ENCODE assay signal across 7 mouse cellular contexts in genomic region chr14:76874542-76875265, GRCm38 (mm10).
DNase-seq lines count a peak whose midpoint lies in the region; ATAC-seq lines count a peak whose summit lies in the region.

No protein-coding gene starts in this region.

- H3K4me3 ChIP-seq in liver, embryonic 11.5 days (ENCODE audit: low read depth, low read length) = no peak overlapping the region

- peak; percentile 84 for ATAC-seq in liver, embryonic 11.5 days (replicated peaks; ENCODE audit: low FRiP score)

- intact Hi-C loops in left cerebral cortex, postnatal 10 days (cut with DNase I) = loop anchor here (2.0 to 10.0 kb wide), 4 partner anchors 37 to 370 kb away; partner anchors contain the start of gene Serp2
- intact Hi-C loops in left cerebral cortex, postnatal 36 days (cut with DNase I) = loop anchor here (1.0 to 5.0 kb wide), 4 partner anchors 82 to 370 kb away; partner anchors contain the start of gene Serp2

- DNase-seq in right cerebral cortex, adult 18-20 months = peak; percentile 14
- DNase-seq in right cerebral cortex, postnatal 14 days = no peak
- peak; percentile 71 for DNase-seq in forelimb bud, embryonic 11.5 days (ENCODE audit: low read depth, low spot score)
- DNase-seq in liver, embryonic 11.5 days (ENCODE audit: low spot score) = no peak
- peak; percentile 51 for DNase-seq in retina, embryonic 14.5 days (ENCODE audit: low spot score)
- DNase-seq in left cerebral cortex, postnatal 10 days (ENCODE audit: extremely low spot score in 1 of 2, low spot score in 2 of 2) = no peak
- no peak for DNase-seq in left cerebral cortex, postnatal 36 days (ENCODE audit: low spot score in 2 of 2)

- no peaks in the 10 kb centered on the region for H3K9me3 ChIP-seq in liver, embryonic 11.5 days (ENCODE audit: control insufficient read depth, low read length)

- no peak overlapping the region for H3K9ac ChIP-seq in liver, embryonic 11.5 days (ENCODE audit: low read depth, low read length)

- H3K27me3 ChIP-seq in liver, embryonic 11.5 days (replicated peaks; ENCODE audit: control insufficient read depth, insufficient read depth, low read length) = no peaks in the 10 kb centered on the region

- peak overlapping the region; percentile 52; the same call in 1 of the 2 replicates for H3K27ac ChIP-seq in liver, embryonic 11.5 days (ENCODE audit: low read depth, low read length)

- WGBS in liver, embryonic 11.5 days = 50% methylated on average over 8 of the region's 8 CpGs

- H3K4me2 ChIP-seq in liver, embryonic 11.5 days = no peak overlapping the region; the same call in 1 of the 2 replicates

- H3K36me3 ChIP-seq in liver, embryonic 11.5 days (ENCODE audit: control insufficient read depth, insufficient read depth, low read length) = no peaks in the 10 kb centered on the region

- H3K4me1 ChIP-seq in liver, embryonic 11.5 days (replicated peaks; ENCODE audit: control insufficient read depth, insufficient read depth, low read length) = peaks cover 2% of the 10 kb centered on the region; the same call in 1 of the 2 replicates

Comparison
In these comparisons a context has a peak if more than half of its experiments do, and no peak if none do; other contexts are left out.
1. DNase-seq: peak in right cerebral cortex, adult 18-20 months (single experiment), forelimb bud, embryonic 11.5 days (single experiment) and retina, embryonic 14.5 days (single experiment); none in right cerebral cortex, postnatal 14 days (single experiment), liver, embryonic 11.5 days (single experiment), left cerebral cortex, postnatal 10 days (0 of 2) and left cerebral cortex, postnatal 36 days (0 of 2).